ENCODE assay signal across 11 mouse cellular contexts in genomic region chr6:50763121-50763520, GRCm38 (mm10).
A peak's percentile ranks its signal among the peaks of the same experiment; 100 is the strongest.
DNase-seq lines count a peak whose midpoint lies in the region; ATAC-seq lines count a peak whose summit lies in the region.
"Had no signal": no experiment of that assay in that cellular context is flagged by ENCODE, and none has a peak within 500 bp of the region (broad histone marks: within the 10 kb centered on the region; RNA-seq: fewer than 3 reads in every experiment).

No protein-coding gene starts in this region.

- no peak overlapping the region for H3K9ac ChIP-seq in hindbrain, embryonic 16.5 days (ENCODE audit: low read depth, low read length)
- H3K9ac ChIP-seq: limb, embryonic 15.5 days had no signal

- H3K4me1 ChIP-seq in hindbrain, embryonic 16.5 days (ENCODE audit: control insufficient read depth, insufficient read depth, low read depth, low read length) = peaks cover 6% of the 10 kb centered on the region
- peaks cover 5% of the 10 kb centered on the region; the same call in 1 of the 2 replicates for H3K4me1 ChIP-seq in limb, embryonic 10.5 days
- H3K4me1 ChIP-seq: limb, embryonic 15.5 days had no signal

- peak; percentile 27 for DNase-seq in gastrocnemius, postnatal 14 days
- no peak for DNase-seq in gastrocnemius, adult 8-10 months (ENCODE audit: low spot score in 2 of 2)
- DNase-seq in ovary, postnatal 36 days (ENCODE audit: low spot score) = peak; percentile 15
- DNase-seq in ovary, postnatal 10 days (ENCODE audit: low spot score) = no peak
- DNase-seq in right cerebral cortex, postnatal 4 days = peak; percentile 41
- no peak for DNase-seq in limb, embryonic 10.5 days (ENCODE audit: low spot score)
- DNase-seq: thymus, adult 2 months had no signal

- no peaks in the 10 kb centered on the region for H3K36me3 ChIP-seq in hindbrain, embryonic 16.5 days (ENCODE audit: control insufficient read depth, insufficient read depth, low read length)
- H3K36me3 ChIP-seq in limb, embryonic 10.5 days = no peaks in the 10 kb centered on the region
- H3K36me3 ChIP-seq: limb, embryonic 15.5 days had no signal

- H3K9me3 ChIP-seq in hindbrain, embryonic 16.5 days (ENCODE audit: control insufficient read depth, low read length) = no peaks in the 10 kb centered on the region
- H3K9me3 ChIP-seq in limb, embryonic 10.5 days (replicated peaks) = no peaks in the 10 kb centered on the region
- H3K9me3 ChIP-seq: limb, embryonic 15.5 days had no signal

- intact Hi-C loops in gastrocnemius, postnatal 14 days (cut with DNase I; ENCODE audit: low total_unique reads) = no loop called here

- H3K4me3 ChIP-seq in hindbrain, embryonic 16.5 days (ENCODE audit: low read length) = no peak overlapping the region
- no peak overlapping the region for H3K4me3 ChIP-seq in limb, embryonic 10.5 days
- H3K4me3 ChIP-seq: limb, embryonic 15.5 days; myocyte had no signal

- H3K27me3 ChIP-seq in hindbrain, embryonic 16.5 days (replicated peaks; ENCODE audit: control insufficient read depth, insufficient read depth, low read length) = no peaks in the 10 kb centered on the region
- H3K27me3 ChIP-seq in limb, embryonic 10.5 days (ENCODE audit: low read depth, poor library complexity, severe bottlenecking) = peaks cover 5% of the 10 kb centered on the region; the same call in 1 of the 2 replicates
- H3K27me3 ChIP-seq: limb, embryonic 15.5 days had no signal

- 55% methylated on average over 3 of the region's 4 CpGs for WGBS in hindbrain, embryonic 16.5 days
- 58% methylated on average over 4 of the region's 4 CpGs for WGBS in limb, embryonic 10.5 days

- H3K4me2 ChIP-seq in hindbrain, embryonic 16.5 days (ENCODE audit: low read length) = no peak overlapping the region
- H3K4me2 ChIP-seq: limb, embryonic 15.5 days had no signal

- ATAC-seq in hindbrain, embryonic 16.5 days = peak; percentile 54; the same call in 1 of the 2 replicates
- ATAC-seq in inflammation-experienced regulatory T-cells, adult 6 months = no peak

- no peak overlapping the region for H3K27ac ChIP-seq in hindbrain, embryonic 16.5 days (ENCODE audit: low read depth, low read length)
- no peak overlapping the region for H3K27ac ChIP-seq in limb, embryonic 10.5 days
- H3K27ac ChIP-seq: limb, embryonic 15.5 days had no signal

Comparison
In these comparisons a context has a peak if more than half of its experiments do, and no peak if none do; other contexts are left out.
1. DNase-seq: peak in gastrocnemius, postnatal 14 days (single experiment), ovary, postnatal 36 days (single experiment) and right cerebral cortex, postnatal 4 days (single experiment); none in gastrocnemius, adult 8-10 months (0 of 2), ovary, postnatal 10 days (single experiment) and limb, embryonic 10.5 days (single experiment).